Mouse (Mus musculus) hindbrain, embryonic 10.5 days (tissue): ENCODE data around the gene Cdiptos. TPM values are rescaled to one million over a fixed set of nuclear protein-coding genes. Genes with fewer than 3 reads are reported as not detected.

Experiments used
- DNase-seq: peaks from one replicate; pipeline ENCODE4 v3.0.0-alpha.2; 2017; ENCODE audit warnings: low spot score
- H3K27ac ChIP-seq: fragments of 300-500 bp; sonication (generic); 2 replicates; pipeline ENCODE4 v1.5.1; 2016; ENCODE audit warnings: mild to moderate bottlenecking, moderate library complexity
- H3K27me3 ChIP-seq: fragments of 300-500 bp; sonication (generic); 2 replicates; pipeline ENCODE4 v1.6.1; 2016; ENCODE audit warnings: mild to moderate bottlenecking; ENCODE audit not compliant: poor library complexity, insufficient read depth, severe bottlenecking
- H3K36me3 ChIP-seq: fragments of 300-500 bp; sonication (generic); 2 replicates; pipeline ENCODE4 v1.6.1; 2016; ENCODE audit warnings: mild to moderate bottlenecking, moderate library complexity
- H3K4me1 ChIP-seq: fragments of 300-500 bp; sonication (generic); replicated peaks from 2 replicates; pipeline ENCODE4 v1.6.1; 2016; ENCODE audit warnings: mild to moderate bottlenecking
- H3K4me3 ChIP-seq: fragments of 300-500 bp; sonication (generic); 2 replicates; pipeline ENCODE4 v1.5.1; 2016; ENCODE audit warnings: mild to moderate bottlenecking, moderate library complexity
- H3K9me3 ChIP-seq: fragments of 300-500 bp; sonication (generic); 2 replicates; pipeline ENCODE4 v1.6.1; 2016; ENCODE audit warnings: mild to moderate bottlenecking, moderate library complexity
- WGBS: fragments of 180-500 bp; shearing (Covaris S2); methylation state at CpG from one replicate; pipeline ENCODE4 v1.1.7; 2016; 5-methylcytosine and 5-hydroxymethylcytosine counted together
- polyA plus RNA-seq: library from polyadenylated mRNA; unstranded; fragments of >200 nt; fragmentation: Nextera tagmentation; extraction: Ambion mirVana; gene quantifications from 2 replicates; pipeline ENCODE4 v1.2.1, GENCODE M21; 2016

Gene Cdiptos
- 0.63 and 1.0 TPM in 2 replicates for polyA plus RNA-seq

DNA sequence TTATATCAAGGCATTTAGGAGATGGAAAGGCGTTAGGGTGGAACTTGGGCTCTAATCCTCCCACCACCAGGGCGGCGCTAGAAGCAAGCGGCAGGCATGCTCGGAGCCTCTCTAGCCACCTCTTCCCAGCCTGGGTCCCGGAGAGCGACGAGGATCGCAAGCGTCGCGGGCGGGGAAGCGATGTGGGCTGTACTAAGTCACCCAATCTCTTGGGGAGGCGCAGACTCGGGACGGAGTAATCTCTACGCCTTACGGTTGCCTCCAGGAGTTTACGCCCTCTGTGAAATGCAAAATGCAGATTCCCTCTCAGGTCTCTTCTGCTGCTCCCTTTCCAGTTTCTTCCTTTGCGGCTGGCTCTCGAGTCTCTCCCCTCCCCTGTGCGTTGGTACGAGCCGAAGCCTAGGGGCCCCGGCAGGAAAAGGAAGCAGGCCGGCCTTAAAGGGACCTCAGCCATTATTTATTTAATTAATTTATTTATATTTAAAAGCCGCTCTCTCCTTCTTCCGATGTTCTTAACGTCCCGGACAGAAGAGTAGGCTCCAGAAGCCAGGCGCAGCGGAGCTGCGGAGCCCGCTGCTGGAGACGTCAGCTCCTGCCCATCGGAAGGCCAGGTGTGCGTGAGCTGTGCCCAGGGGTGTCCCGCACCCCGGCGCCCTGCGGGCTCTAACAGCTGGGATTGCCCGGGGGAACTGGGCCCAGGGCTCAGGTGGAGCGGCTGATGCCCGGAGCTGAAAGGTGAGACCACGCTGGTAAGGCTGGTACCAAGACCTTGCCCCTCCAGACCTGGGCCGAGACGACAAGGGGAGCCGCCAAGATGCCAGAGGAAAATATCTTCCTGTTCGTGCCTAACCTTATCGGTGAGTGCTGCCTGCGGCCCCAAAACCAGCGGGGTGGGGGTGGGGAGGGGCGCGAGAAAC is at the start of gene Cdiptos:
TSS of gene Cdiptos (minus strand) at position 149 of the 917 bp plus-strand sequence.
- H3K9me3 ChIP-seq = no peaks in the 10 kb centered on the region
- peak within 1 kb of the TSS; percentile 98 for H3K4me3 ChIP-seq
- WGBS = under 1% methylated on average over 55 of the region's 55 CpGs
- peak within 1 kb of the TSS; percentile 99 for H3K27ac ChIP-seq
- H3K36me3 ChIP-seq = peaks cover 36% of the 10 kb centered on the region
- H3K4me1 ChIP-seq = peaks cover 27% of the 10 kb centered on the region
- no peaks in the 10 kb centered on the region for H3K27me3 ChIP-seq
- DNase-seq = peak; percentile 96

DNA sequence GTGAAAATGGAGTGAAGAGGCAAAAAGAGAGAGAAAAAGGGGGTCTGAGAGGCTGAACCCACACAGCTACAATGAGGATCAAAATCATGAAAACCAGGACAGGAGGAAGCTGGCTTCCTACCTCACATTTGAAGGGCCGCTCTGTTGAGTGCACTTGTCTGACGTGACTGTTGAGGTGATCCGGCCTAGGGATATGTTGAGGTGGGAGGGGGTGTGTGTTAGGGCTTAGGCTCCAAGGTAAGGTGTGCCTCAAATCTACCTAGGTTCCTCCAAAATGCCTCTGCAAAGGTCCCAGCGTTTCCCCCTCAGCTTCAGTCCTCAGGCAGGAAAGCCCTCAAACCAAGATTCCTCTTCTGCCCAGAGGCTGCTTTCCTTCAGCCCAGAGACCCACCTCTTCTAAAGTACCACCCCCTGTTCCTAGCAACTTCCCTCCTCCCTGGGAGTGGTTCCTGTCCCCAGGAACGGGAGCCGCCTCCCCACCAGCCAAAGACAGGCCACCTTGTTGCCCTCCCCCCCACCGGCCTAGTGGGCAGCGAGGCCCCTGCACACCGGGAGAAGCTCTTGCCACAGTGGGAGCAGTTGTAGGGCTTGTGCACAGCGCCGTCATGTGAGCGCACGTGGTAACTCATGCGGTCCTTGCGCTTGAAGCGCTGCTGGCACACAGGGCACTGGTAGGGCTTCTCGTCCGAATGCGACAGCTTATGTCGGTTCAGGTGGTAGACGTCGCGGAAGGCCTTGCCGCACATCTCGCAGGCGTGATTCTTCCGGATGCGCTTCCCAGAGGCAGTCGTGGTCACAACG is 49.1 kb upstream of the Cdiptos start:
- Histone ChIP-seq H3K4me3 (peak overlapping the region; percentile 90), H3K27ac (peak overlapping the region; percentile 100), H3K36me3 (peaks cover 64% of the 10 kb centered on the region), H3K9me3 (no peaks in the 10 kb centered on the region), H3K4me1 (peaks cover 72% of the 10 kb centered on the region), H3K27me3 (no peaks in the 10 kb centered on the region)
- peak; percentile 83 for DNase-seq
- 1% methylated on average over 30 of the region's 30 CpGs for WGBS

DNA sequence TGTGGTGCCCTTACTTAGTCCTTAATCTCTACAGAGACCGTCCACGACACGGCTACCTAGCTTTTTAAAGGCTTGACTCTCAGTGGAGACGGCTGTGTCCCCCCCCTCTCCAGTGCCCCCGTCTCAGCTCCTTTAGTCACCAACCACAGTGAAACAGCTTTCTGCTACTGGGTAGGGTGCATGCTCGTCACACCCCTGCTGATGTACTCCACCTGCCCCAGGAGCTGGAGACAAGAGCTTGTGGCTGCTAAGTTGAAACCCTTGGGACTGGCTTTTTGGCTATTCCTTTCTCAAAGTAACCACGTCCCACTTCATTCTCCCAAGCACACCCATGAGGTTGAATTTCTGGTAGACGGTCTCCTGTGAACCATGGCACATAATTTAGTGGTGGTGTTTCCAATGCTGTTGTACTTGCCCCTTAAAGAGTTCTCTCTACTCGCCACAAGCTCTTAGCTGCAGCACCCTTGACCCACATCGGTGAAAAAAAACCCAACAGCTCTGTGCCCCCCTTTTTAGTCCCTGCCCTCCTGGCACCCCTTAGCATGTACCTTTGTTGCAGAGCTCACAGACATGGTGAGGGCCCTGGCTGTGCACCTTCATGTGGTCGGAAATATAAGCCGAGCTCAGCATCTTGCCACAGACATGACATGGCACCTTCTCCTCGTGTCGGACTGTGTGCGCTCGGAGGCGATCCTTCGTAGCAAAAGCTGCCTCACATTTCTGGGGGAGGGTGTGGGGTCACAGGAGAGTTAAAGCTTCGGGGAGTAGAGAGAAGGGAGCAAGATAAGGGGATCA is 48.2 kb upstream of the Cdiptos start:
- 38% methylated on average over 19 of the region's 19 CpGs for WGBS
- H3K9me3 ChIP-seq = no peaks in the 10 kb centered on the region
- H3K36me3 ChIP-seq = peaks cover 60% of the 10 kb centered on the region
- H3K27ac ChIP-seq = peak overlapping the region; percentile 100
- peak overlapping the region; percentile 90 for H3K4me3 ChIP-seq
- DNase-seq = no peak
- no peaks in the 10 kb centered on the region for H3K27me3 ChIP-seq
- H3K4me1 ChIP-seq = peaks cover 81% of the 10 kb centered on the region

DNA sequence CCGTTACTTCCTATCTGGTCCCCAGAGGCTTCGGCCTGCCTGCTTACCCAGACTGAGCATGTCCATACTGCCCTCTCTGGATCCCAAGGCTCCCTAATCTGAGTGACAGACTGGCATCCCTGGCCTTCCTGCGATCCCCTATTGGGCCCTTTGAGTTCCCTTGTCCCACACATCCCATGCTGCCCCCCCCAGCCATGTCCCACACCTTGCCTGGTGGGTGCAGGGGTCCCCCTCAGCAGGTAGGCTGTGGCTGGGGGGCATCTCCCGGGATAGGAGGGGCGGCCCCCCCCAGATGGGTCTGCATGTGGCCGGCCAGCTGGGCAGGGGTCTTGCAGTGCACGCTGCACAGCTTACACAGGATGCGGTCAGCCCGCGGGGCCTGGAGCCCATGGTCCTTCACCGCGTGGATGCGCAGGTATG is 47.4 kb upstream of the Cdiptos start:
- DNase-seq = no peak
- Histone ChIP-seq H3K36me3 (peaks cover 51% of the 10 kb centered on the region), H3K4me3 (peak overlapping the region; percentile 90), H3K9me3 (no peaks in the 10 kb centered on the region), H3K27me3 (no peaks in the 10 kb centered on the region), H3K27ac (peak overlapping the region; percentile 100), H3K4me1 (peaks cover 84% of the 10 kb centered on the region)
- 79% methylated on average over 13 of the region's 13 CpGs for WGBS

DNA sequence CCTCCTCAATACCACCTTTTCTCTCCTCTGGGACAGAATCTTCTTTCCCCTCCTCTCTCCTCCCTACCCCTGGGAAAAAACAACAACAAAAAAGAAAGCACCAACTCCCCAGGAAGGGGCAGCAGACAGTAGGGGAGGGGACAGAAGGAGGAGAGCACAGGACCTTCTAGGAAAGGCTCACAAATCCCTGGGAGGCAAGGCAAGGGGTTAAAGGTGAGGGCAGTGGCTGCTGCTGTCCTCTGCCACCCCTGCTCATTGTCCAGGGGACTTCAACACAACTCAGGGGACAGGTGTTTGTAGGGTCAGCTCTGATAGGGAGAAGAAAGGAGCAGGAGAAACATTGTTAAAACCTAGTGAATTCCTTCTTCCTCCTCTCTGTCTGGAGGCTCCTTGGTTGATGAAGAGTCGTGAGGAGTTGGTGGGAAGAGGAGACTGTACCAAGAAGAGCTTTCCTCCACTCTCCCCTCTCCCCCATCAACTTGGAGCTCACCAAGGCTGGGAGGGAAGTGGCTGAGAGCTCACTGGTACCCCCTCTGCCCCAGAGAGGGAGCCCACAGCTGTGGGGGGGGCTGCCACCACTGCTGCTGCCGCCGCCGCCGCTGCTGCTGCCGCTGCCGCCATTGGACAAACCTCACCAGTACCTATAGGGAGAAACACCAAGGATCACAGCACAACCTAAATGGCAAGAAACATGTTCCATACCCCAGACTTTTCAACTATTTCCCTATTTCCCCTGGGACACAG is 46.8 kb upstream of the Cdiptos start:
- H3K36me3 ChIP-seq = peaks cover 46% of the 10 kb centered on the region
- H3K27ac ChIP-seq = peak overlapping the region; percentile 100
- 77% methylated on average over 7 of the region's 7 CpGs for WGBS
- peak overlapping the region; percentile 90 for H3K4me3 ChIP-seq
- peaks cover 84% of the 10 kb centered on the region for H3K4me1 ChIP-seq
- no peak for DNase-seq
- H3K9me3 ChIP-seq = no peaks in the 10 kb centered on the region
- H3K27me3 ChIP-seq = no peaks in the 10 kb centered on the region

GRCm38 (mm10) chr7:127021563-127022527 is 45.9 kb upstream of the Cdiptos start:
- H3K36me3 ChIP-seq = peaks cover 43% of the 10 kb centered on the region
- peak overlapping the region; percentile 86 for H3K27ac ChIP-seq
- H3K4me3 ChIP-seq = peak overlapping the region; percentile 90
- H3K9me3 ChIP-seq = no peaks in the 10 kb centered on the region
- peaks cover 80% of the 10 kb centered on the region for H3K4me1 ChIP-seq
- 39% methylated on average over 5 of the region's 5 CpGs for WGBS
- DNase-seq = no peak
- no peaks in the 10 kb centered on the region for H3K27me3 ChIP-seq

GRCm38 (mm10) chr7:127020901-127021562 is 45.1 kb upstream of the Cdiptos start, which contains the start of the genes Gm42742 and Prrt2:
Gene Gm42742, minus strand, starts transcription at chr7:127021097.
Gene Prrt2, minus strand, starts transcription at chr7:127021211.
- peak within 1 kb of the TSS; percentile 86 for H3K27ac ChIP-seq
- H3K9me3 ChIP-seq = no peaks in the 10 kb centered on the region
- H3K36me3 ChIP-seq = peaks cover 43% of the 10 kb centered on the region
- H3K4me3 ChIP-seq = peak within 1 kb of the TSS; percentile 90
- H3K4me1 ChIP-seq = peaks cover 88% of the 10 kb centered on the region
- WGBS = under 1% methylated on average over 37 of the region's 37 CpGs
- no peaks in the 10 kb centered on the region for H3K27me3 ChIP-seq
- DNase-seq = peak; percentile 68

DNA sequence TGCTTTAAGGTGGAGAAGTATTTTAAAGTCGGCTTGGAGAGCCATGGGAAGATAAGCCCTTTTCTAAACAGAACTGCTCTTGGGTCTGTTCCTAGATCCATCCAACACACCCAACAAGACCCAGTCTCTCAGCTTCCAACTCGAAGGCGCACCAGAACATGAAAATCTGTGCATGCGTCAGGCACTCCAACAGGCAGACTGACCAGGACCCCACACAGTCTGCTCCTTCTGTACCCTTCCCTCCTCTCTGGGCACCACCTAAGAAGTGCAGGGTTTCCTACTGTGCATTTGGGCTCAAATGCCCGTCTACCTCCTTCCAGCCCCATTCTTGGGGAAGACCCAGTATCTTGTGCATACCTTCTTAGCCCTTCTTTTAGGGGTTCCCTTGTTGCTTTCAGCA is 44.6 kb upstream of the Cdiptos start:
- H3K27ac ChIP-seq = peak overlapping the region; percentile 86
- no peak for DNase-seq
- H3K4me3 ChIP-seq = peak overlapping the region; percentile 90
- H3K36me3 ChIP-seq = peaks cover 47% of the 10 kb centered on the region
- no peaks in the 10 kb centered on the region for H3K9me3 ChIP-seq
- WGBS = 32% methylated on average over 5 of the region's 5 CpGs
- peaks cover 93% of the 10 kb centered on the region for H3K4me1 ChIP-seq
- no peaks in the 10 kb centered on the region for H3K27me3 ChIP-seq

DNA sequence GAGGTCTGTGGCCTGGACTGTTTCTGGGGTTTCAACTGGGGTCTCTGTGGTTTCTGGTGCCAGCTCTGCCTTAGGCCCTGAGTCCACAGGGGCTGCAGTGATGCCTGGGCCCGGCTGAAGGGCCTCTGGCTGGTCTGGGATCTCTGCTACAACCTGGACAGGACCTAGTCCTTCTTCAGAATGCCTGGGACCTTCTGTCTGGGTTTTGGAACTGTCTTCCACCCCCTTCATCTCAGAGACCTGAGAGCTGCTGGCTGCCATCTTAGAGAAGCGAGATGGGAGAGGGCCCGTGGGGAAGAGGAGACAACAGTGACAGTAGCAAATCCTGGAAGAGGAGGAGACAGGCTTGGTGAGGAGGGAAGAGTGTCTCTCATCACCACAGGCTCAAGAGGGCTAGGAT is 44.1 kb upstream of the Cdiptos start:
- H3K27ac ChIP-seq = peak overlapping the region; percentile 86
- no peaks in the 10 kb centered on the region for H3K9me3 ChIP-seq
- H3K4me3 ChIP-seq = peak overlapping the region; percentile 90
- 62% methylated on average over 3 of the region's 3 CpGs for WGBS
- peaks cover 47% of the 10 kb centered on the region for H3K36me3 ChIP-seq
- H3K4me1 ChIP-seq = peaks cover 93% of the 10 kb centered on the region
- DNase-seq = no peak
- no peaks in the 10 kb centered on the region for H3K27me3 ChIP-seq

GRCm38 (mm10) chr7:127019306-127019960 is 43.5 kb upstream of the Cdiptos start:
- peak overlapping the region; percentile 90; the same call in 1 of the 2 replicates for H3K4me3 ChIP-seq
- H3K36me3 ChIP-seq = peaks cover 47% of the 10 kb centered on the region
- H3K27ac ChIP-seq = peak overlapping the region; percentile 98
- no peaks in the 10 kb centered on the region for H3K27me3 ChIP-seq
- 77% methylated on average over 14 of the region's 14 CpGs for WGBS
- no peak for DNase-seq
- no peaks in the 10 kb centered on the region for H3K9me3 ChIP-seq
- peaks cover 93% of the 10 kb centered on the region for H3K4me1 ChIP-seq
